Mouse (Mus musculus): ENCODE measurements around the gene Arap1. TPM values are rescaled to one million over a fixed set of nuclear protein-coding genes. Genes with fewer than 3 reads are reported as not detected.
A peak's percentile ranks its signal among the peaks of the same experiment; 100 is the strongest.

Arap1 gene
- polyA plus RNA-seq, 1 experiment, result 227 TPM

DNA sequence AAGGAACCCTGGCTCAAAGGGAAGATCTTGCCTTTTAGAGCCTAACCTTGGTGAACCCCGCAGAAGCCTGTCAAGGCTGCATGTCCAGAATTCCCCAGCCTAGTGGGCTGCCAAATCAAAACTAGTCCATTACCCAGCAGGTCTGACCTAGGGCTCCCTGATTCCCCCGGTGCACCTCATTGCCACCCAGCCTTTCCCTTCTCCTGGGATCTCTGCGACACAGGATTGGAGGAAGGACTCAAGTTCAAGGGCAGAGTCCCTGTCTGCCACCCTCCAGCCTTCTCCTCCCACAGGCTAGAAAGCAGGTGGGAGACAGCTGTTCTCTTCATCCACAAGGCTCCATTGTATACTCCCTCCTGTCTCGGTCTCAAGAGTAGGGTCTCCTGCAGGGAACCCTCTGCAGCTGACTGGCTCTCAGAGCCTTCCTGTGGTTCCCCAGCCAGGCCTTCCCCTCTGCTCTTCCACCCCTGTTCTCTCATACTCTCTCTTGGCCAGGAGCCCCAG lies 110.5 kb downstream of the Arap1 start:
- H3K27ac ChIP-seq (ENCODE audit: insufficient read depth, low read length), result peak overlapping the region; percentile 77
- H3K36me3 ChIP-seq (ENCODE audit: control insufficient read depth, insufficient read depth, low read length), result no peaks in the 10 kb centered on the region
- no peak overlapping the region for H3K4me3 ChIP-seq (ENCODE audit: extremely low read depth, insufficient read depth, insufficient read length)
- no peak for DNase-seq (ENCODE audit: low read depth in 1 of 2, low spot score in 2 of 2)
- no peak for TF ChIP-seq CTCF (IDR thresholded peaks at IDR 0.05; ENCODE audit: extremely low read depth, insufficient read depth, insufficient read length, insufficient replicate concordance)
- peaks cover 76% of the 10 kb centered on the region for H3K4me1 ChIP-seq (ENCODE audit: control insufficient read depth, insufficient read depth, insufficient read length)
- H3K27me3 ChIP-seq (ENCODE audit: control insufficient read depth, insufficient read depth, low read length), result no peaks in the 10 kb centered on the region
- WGBS, result 67% methylated on average over 4 of the region's 4 CpGs

DNA sequence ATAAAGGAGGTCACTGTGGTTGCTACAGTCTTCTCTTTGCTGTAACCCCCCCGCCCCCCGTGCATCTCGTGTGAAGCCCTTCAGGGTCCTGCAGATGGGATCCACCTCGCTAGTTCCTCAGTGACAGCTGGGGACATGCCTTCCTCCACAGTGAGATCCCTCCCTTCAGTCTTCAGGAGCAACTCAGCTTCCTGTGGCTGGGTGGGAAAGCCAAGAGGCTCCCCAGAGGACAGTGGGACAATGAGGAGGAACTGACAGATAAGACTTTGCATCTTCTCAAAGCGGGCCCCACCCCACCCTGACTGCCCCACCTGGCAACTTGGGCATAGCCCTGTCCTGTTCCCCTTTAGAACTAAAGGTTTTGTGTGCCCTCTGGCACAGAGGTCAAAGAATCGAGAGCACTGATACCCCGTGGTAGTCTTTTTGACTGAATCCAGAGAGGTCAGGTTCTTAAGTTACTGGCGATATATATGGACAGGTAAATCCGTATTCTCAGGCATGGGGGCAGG lies 111.5 kb downstream of the Arap1 start:
- Histone ChIP-seq H3K4me1 (ENCODE audit: control insufficient read depth, insufficient read depth, insufficient read length) (peaks cover 68% of the 10 kb centered on the region), H3K27ac (ENCODE audit: insufficient read depth, low read length) (0 out of 2 replicates have a peak overlapping the region, but pooled peaks have one; percentile 4), H3K27me3 (ENCODE audit: control insufficient read depth, insufficient read depth, low read length) (no peaks in the 10 kb centered on the region), H3K4me3 (ENCODE audit: extremely low read depth, insufficient read depth, insufficient read length) (no peak overlapping the region), H3K36me3 (ENCODE audit: control insufficient read depth, insufficient read depth, low read length) (no peaks in the 10 kb centered on the region)
- 42% methylated on average over 9 of the region's 9 CpGs for whole genome bisulfite sequencing
- no peak for TF ChIP-seq POLR2A (IDR thresholded peaks at IDR 0.05; ENCODE audit: low read depth, low read length)
- TF ChIP-seq CTCF (IDR thresholded peaks at IDR 0.05; ENCODE audit: extremely low read depth, insufficient read depth, insufficient read length, insufficient replicate concordance), result no peak
- DNase-seq (ENCODE audit: low read depth in 1 of 2, low spot score in 2 of 2), result no peak

DNA sequence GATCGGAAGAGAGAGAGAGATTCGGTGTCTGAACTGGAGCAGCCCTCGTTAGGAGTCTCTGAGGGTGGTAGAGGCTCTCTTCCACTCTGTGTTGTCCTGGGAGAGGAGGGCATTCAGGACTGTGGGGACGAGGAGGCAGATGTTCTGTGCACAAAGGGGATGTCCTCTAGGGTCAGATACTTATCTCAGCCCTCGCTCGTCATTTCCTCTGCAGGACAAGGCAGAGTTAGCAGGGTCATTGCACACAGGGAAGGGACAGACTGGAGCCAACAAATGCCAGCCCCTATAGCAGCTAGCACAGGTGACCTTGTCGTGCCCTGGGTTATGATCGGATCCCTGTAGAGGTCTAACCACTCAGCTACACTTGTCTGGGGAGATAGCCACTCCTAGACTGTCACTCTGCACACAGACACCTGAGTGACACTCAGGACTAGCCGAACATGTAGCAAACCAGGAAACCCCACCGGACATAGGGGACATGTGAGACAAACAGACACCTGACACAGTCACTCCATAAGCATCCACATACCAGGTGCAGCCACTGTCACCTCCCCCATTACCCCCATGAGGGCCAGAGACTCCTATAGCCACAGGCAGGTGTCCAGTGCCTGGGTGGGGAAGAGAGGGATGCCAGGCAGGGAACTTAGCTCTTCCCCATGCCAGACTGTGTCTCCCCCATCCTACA lies 112.2 kb downstream of the Arap1 start:
- H3K4me1 ChIP-seq (ENCODE audit: control insufficient read depth, insufficient read depth, insufficient read length), result peaks cover 68% of the 10 kb centered on the region
- DNase-seq (ENCODE audit: low read depth in 1 of 2, low spot score in 2 of 2), result no peak
- TF ChIP-seq CTCF (IDR thresholded peaks at IDR 0.05; ENCODE audit: extremely low read depth, insufficient read depth, insufficient read length, insufficient replicate concordance), result no peak
- no peak for TF ChIP-seq POLR2A (IDR thresholded peaks at IDR 0.05; ENCODE audit: low read depth, low read length)
- H3K36me3 ChIP-seq (ENCODE audit: control insufficient read depth, insufficient read depth, low read length), result no peaks in the 10 kb centered on the region
- H3K27me3 ChIP-seq (ENCODE audit: control insufficient read depth, insufficient read depth, low read length), result no peaks in the 10 kb centered on the region
- 56% methylated on average over 10 of the region's 10 CpGs for WGBS
- H3K27ac ChIP-seq (ENCODE audit: insufficient read depth, low read length), result 0 out of 2 replicates have a peak overlapping the region, but pooled peaks have one; percentile 4
- no peak overlapping the region for H3K4me3 ChIP-seq (ENCODE audit: extremely low read depth, insufficient read depth, insufficient read length)

DNA sequence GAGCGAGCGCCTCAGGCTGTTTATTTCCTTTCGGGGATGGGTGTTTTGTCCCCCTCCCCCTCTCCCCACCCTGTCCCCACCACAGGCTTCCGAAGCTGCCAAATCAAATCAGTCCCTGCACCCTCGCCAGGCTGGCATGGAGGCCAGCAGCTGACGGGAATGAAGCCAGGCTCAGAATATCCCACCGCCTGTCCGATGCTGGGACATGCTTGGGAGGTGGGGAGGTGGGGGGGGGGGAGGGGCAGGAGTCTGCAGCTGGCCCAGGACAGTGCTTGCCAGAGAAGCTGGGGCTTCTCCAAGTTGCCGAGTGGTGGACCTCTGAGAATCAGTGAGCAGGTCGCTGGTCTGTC lies 112.7 kb downstream of the Arap1 start:
- H3K4me1 ChIP-seq (ENCODE audit: control insufficient read depth, insufficient read depth, insufficient read length), result peaks cover 68% of the 10 kb centered on the region
- H3K27ac ChIP-seq (ENCODE audit: insufficient read depth, low read length), result no peak overlapping the region
- no peak overlapping the region for H3K4me3 ChIP-seq (ENCODE audit: extremely low read depth, insufficient read depth, insufficient read length)
- TF ChIP-seq POLR2A (IDR thresholded peaks at IDR 0.05; ENCODE audit: low read depth, low read length) (no peak), CTCF (IDR thresholded peaks at IDR 0.05; ENCODE audit: extremely low read depth, insufficient read depth, insufficient read length, insufficient replicate concordance) (no peak)
- H3K36me3 ChIP-seq (ENCODE audit: control insufficient read depth, insufficient read depth, low read length), result no peaks in the 10 kb centered on the region
- no peaks in the 10 kb centered on the region for H3K27me3 ChIP-seq (ENCODE audit: control insufficient read depth, insufficient read depth, low read length)
- no peak for DNase-seq (ENCODE audit: low read depth in 1 of 2, low spot score in 2 of 2)
- WGBS, result 52% methylated on average over 10 of the region's 10 CpGs

DNA sequence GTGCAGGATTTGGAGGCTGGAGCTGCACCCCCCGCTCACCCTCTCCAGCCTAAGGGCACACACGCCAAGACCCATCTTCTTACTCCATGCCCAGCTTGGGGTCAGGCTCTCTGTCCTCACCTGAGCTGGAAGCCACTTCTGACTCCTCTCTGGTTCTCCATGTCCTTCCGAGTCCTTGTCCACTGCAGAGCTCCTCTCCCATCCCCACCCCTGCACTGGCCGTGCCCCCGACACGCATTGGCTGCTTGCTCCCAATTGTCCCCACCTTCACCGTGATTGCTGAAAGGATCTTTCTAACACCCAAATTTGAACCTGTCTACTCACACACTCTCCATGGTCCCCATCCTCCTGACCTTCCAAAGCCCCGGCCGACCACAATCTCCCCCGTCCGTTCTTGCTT lies 113.7 kb downstream of the Arap1 start:
- TF ChIP-seq CTCF (IDR thresholded peaks at IDR 0.05; ENCODE audit: extremely low read depth, insufficient read depth, insufficient read length, insufficient replicate concordance), result no peak
- no peak for TF ChIP-seq POLR2A (IDR thresholded peaks at IDR 0.05; ENCODE audit: low read depth, low read length)
- DNase-seq (ENCODE audit: low read depth in 1 of 2, low spot score in 2 of 2), result no peak
- no peaks in the 10 kb centered on the region for H3K36me3 ChIP-seq (ENCODE audit: control insufficient read depth, insufficient read depth, low read length)
- no peaks in the 10 kb centered on the region for H3K27me3 ChIP-seq (ENCODE audit: control insufficient read depth, insufficient read depth, low read length)
- H3K4me1 ChIP-seq (ENCODE audit: control insufficient read depth, insufficient read depth, insufficient read length), result peaks cover 69% of the 10 kb centered on the region
- 73% methylated on average over 11 of the region's 11 CpGs for WGBS
- no peak overlapping the region for H3K4me3 ChIP-seq (ENCODE audit: extremely low read depth, insufficient read depth, insufficient read length)
- no peak overlapping the region for H3K27ac ChIP-seq (ENCODE audit: insufficient read depth, low read length)

Other genes starting within 250 kb of the Arap1 start
- gene Atg16l2, start 45.8 kb upstream of the Arap1 start, polyA plus RNA-seq (2012; rRNA removed), result 62.9 and 86.0 TPM in 2 replicates
- 29.3 and 42.0 TPM in 2 replicates for gene Stard10, start 31.0 kb upstream of the Arap1 start, polyA plus RNA-seq (2012; rRNA removed)
- gene Gm45837, start 62.8 kb downstream of the Arap1 start, polyA plus RNA-seq (2012; rRNA removed), result 1.1 TPM in 1 of 2 replicates, not detected in the other
- 42.6 and 48.4 TPM in 2 replicates for gene Pde2a, start 73.6 kb downstream of the Arap1 start, polyA plus RNA-seq (2012; rRNA removed)
- gene Art2b, start 237.5 kb downstream of the Arap1 start, polyA plus RNA-seq (2012; rRNA removed), result 9.5 and 11.7 TPM in 2 replicates